Mouse (Mus musculus): Measurements from ENCODE around the gene Fblim1. TPM values are rescaled to one million over a fixed set of nuclear protein-coding genes. Genes with fewer than 3 reads are reported as not detected.

Fblim1 gene
- 94.6 and 108 TPM in 2 replicates for polyA plus RNA-seq (2014; fragmentation: Nextera tagmentation; extraction: Ambion mirVana)

GRCm38 (mm10) chr4:141605861-141606260, at the start of gene Fblim1:
Fblim1 (minus strand) TSS chr4:141606096.
- Histone ChIP-seq H3K36me3 (ENCODE audit: control insufficient read depth, insufficient read depth, low read length) (no peaks in the 10 kb centered on the region), H3K9ac (ENCODE audit: low read length) (no peak within 1 kb of the TSS), H3K4me2 (ENCODE audit: low read length) (no peak within 1 kb of the TSS), H3K27me3 (replicated peaks; ENCODE audit: control insufficient read depth, insufficient read depth, low read length) (no peaks in the 10 kb centered on the region), H3K9me3 (ENCODE audit: control insufficient read depth, low read length) (0 out of 2 replicates have a peak, but pooled peaks cover 3% of the 10 kb centered on the region), H3K4me1 (replicated peaks; ENCODE audit: control insufficient read depth, insufficient read depth, low read length) (peaks cover 18% of the 10 kb centered on the region), H3K27ac (ENCODE audit: low read depth) (peak within 1 kb of the TSS; percentile 17; the same call in 1 of the 2 replicates), H3K4me3 (ENCODE audit: low read depth, low read length) (no peak within 1 kb of the TSS)
- 75% methylated on average over 11 of the region's 11 CpGs for WGBS
- ATAC-seq (replicated peaks; ENCODE audit: low FRiP score, low TSS enrichment, low read depth) (no peak), DNase-seq (ENCODE audit: low spot score) (no peak)

GRCm38 (mm10) chr4:141654509-141654908, 48.6 kb upstream of the Fblim1 start:
- Histone ChIP-seq H3K27me3 (replicated peaks; ENCODE audit: control insufficient read depth, insufficient read depth, low read length) (no peaks in the 10 kb centered on the region), H3K9ac (ENCODE audit: low read length) (no peak overlapping the region), H3K4me3 (ENCODE audit: low read depth, low read length) (no peak overlapping the region), H3K9me3 (ENCODE audit: control insufficient read depth, low read length) (no peaks in the 10 kb centered on the region), H3K36me3 (ENCODE audit: control insufficient read depth, insufficient read depth, low read length) (peaks cover 24% of the 10 kb centered on the region), H3K27ac (ENCODE audit: low read depth) (no peak overlapping the region), H3K4me1 (replicated peaks; ENCODE audit: control insufficient read depth, insufficient read depth, low read length) (no peaks in the 10 kb centered on the region), H3K4me2 (ENCODE audit: low read length) (no peak overlapping the region)
- DNase-seq (ENCODE audit: low spot score) = no peak
- no peak for ATAC-seq (replicated peaks; ENCODE audit: low FRiP score, low TSS enrichment, low read depth)
- WGBS = 93% methylated on average over 6 of the region's 6 CpGs

GRCm38 (mm10) chr4:141653813-141654212, 47.9 kb upstream of the Fblim1 start:
- Histone ChIP-seq H3K4me1 (replicated peaks; ENCODE audit: control insufficient read depth, insufficient read depth, low read length) (no peaks in the 10 kb centered on the region), H3K9me3 (ENCODE audit: control insufficient read depth, low read length) (no peaks in the 10 kb centered on the region), H3K36me3 (ENCODE audit: control insufficient read depth, insufficient read depth, low read length) (peaks cover 24% of the 10 kb centered on the region), H3K9ac (ENCODE audit: low read length) (no peak overlapping the region), H3K27me3 (replicated peaks; ENCODE audit: control insufficient read depth, insufficient read depth, low read length) (no peaks in the 10 kb centered on the region), H3K27ac (ENCODE audit: low read depth) (no peak overlapping the region), H3K4me3 (ENCODE audit: low read depth, low read length) (no peak overlapping the region), H3K4me2 (ENCODE audit: low read length) (no peak overlapping the region)
- WGBS = 88% methylated on average over 13 of the region's 13 CpGs
- DNase-seq (ENCODE audit: low spot score) (no peak), ATAC-seq (replicated peaks; ENCODE audit: low FRiP score, low TSS enrichment, low read depth) (no peak)

GRCm38 (mm10) chr4:141653044-141653443, 47.1 kb upstream of the Fblim1 start:
- no peaks in the 10 kb centered on the region for H3K27me3 ChIP-seq (replicated peaks; ENCODE audit: control insufficient read depth, insufficient read depth, low read length)

GRCm38 (mm10) chr4:141651944-141652343, 46.0 kb upstream of the Fblim1 start:
- H3K9ac ChIP-seq (ENCODE audit: low read length) = no peak overlapping the region
- H3K4me3 ChIP-seq (ENCODE audit: low read depth, low read length) = no peak overlapping the region
- no peak overlapping the region for H3K4me2 ChIP-seq (ENCODE audit: low read length)
- DNase-seq (ENCODE audit: low spot score) (no peak), ATAC-seq (replicated peaks; ENCODE audit: low FRiP score, low TSS enrichment, low read depth) (no peak)
- no peaks in the 10 kb centered on the region for H3K9me3 ChIP-seq (ENCODE audit: control insufficient read depth, low read length)
- H3K36me3 ChIP-seq (ENCODE audit: control insufficient read depth, insufficient read depth, low read length) = peaks cover 17% of the 10 kb centered on the region
- H3K27ac ChIP-seq (ENCODE audit: low read depth) = no peak overlapping the region
- H3K4me1 ChIP-seq (replicated peaks; ENCODE audit: control insufficient read depth, insufficient read depth, low read length) = no peaks in the 10 kb centered on the region
- WGBS = 90% methylated on average over 10 of the region's 10 CpGs
- H3K27me3 ChIP-seq (replicated peaks; ENCODE audit: control insufficient read depth, insufficient read depth, low read length) = no peaks in the 10 kb centered on the region

More at GRCm38 (mm10) chr4:141653044-141653443, 47.1 kb upstream of the Fblim1 start:
- no peak overlapping the region for H3K4me3 ChIP-seq (ENCODE audit: low read depth, low read length)
- no peaks in the 10 kb centered on the region for H3K4me1 ChIP-seq (replicated peaks; ENCODE audit: control insufficient read depth, insufficient read depth, low read length)
- WGBS = 90% methylated on average over 8 of the region's 8 CpGs
- H3K9me3 ChIP-seq (ENCODE audit: control insufficient read depth, low read length) = no peaks in the 10 kb centered on the region
- DNase-seq (ENCODE audit: low spot score) (no peak), ATAC-seq (replicated peaks; ENCODE audit: low FRiP score, low TSS enrichment, low read depth) (no peak)
- H3K36me3 ChIP-seq (ENCODE audit: control insufficient read depth, insufficient read depth, low read length) = peaks cover 24% of the 10 kb centered on the region
- no peak overlapping the region for H3K4me2 ChIP-seq (ENCODE audit: low read length)
- no peak overlapping the region for H3K27ac ChIP-seq (ENCODE audit: low read depth)
- H3K9ac ChIP-seq (ENCODE audit: low read length) = no peak overlapping the region

- no peaks in the 10 kb centered on the region for H3K9me3 ChIP-seq (ENCODE audit: control insufficient read depth, low read length)
- H3K4me2 ChIP-seq (ENCODE audit: low read length) = no peak overlapping the region
- H3K27ac ChIP-seq (ENCODE audit: low read depth) = no peak overlapping the region
- no peaks in the 10 kb centered on the region for H3K4me1 ChIP-seq (replicated peaks; ENCODE audit: control insufficient read depth, insufficient read depth, low read length)
- DNase-seq (ENCODE audit: low spot score) (no peak), ATAC-seq (replicated peaks; ENCODE audit: low FRiP score, low TSS enrichment, low read depth) (no peak)
- H3K36me3 ChIP-seq (ENCODE audit: control insufficient read depth, insufficient read depth, low read length) = peaks cover 16% of the 10 kb centered on the region
- H3K27me3 ChIP-seq (replicated peaks; ENCODE audit: control insufficient read depth, insufficient read depth, low read length) = no peaks in the 10 kb centered on the region
- 91% methylated on average over 6 of the region's 6 CpGs for WGBS
- no peak overlapping the region for H3K9ac ChIP-seq (ENCODE audit: low read length)
- H3K4me3 ChIP-seq (ENCODE audit: low read depth, low read length) = no peak overlapping the region
Observed at GRCm38 (mm10) chr4:141651286-141651685, 45.4 kb upstream of the Fblim1 start.

GRCm38 (mm10) chr4:141649244-141649643, 43.3 kb upstream of the Fblim1 start:
- Histone ChIP-seq H3K9ac (ENCODE audit: low read length) (no peak overlapping the region), H3K4me3 (ENCODE audit: low read depth, low read length) (no peak overlapping the region), H3K27ac (ENCODE audit: low read depth) (no peak overlapping the region), H3K4me1 (replicated peaks; ENCODE audit: control insufficient read depth, insufficient read depth, low read length) (no peaks in the 10 kb centered on the region), H3K9me3 (ENCODE audit: control insufficient read depth, low read length) (no peaks in the 10 kb centered on the region), H3K36me3 (ENCODE audit: control insufficient read depth, insufficient read depth, low read length) (peaks cover 16% of the 10 kb centered on the region), H3K4me2 (ENCODE audit: low read length) (no peak overlapping the region), H3K27me3 (replicated peaks; ENCODE audit: control insufficient read depth, insufficient read depth, low read length) (no peaks in the 10 kb centered on the region)
- DNase-seq (ENCODE audit: low spot score) = no peak
- WGBS = 78% methylated on average over 6 of the region's 6 CpGs
- no peak for ATAC-seq (replicated peaks; ENCODE audit: low FRiP score, low TSS enrichment, low read depth)

- Histone ChIP-seq H3K4me3 (ENCODE audit: low read depth, low read length) (no peak overlapping the region), H3K9me3 (ENCODE audit: control insufficient read depth, low read length) (no peaks in the 10 kb centered on the region), H3K27ac (ENCODE audit: low read depth) (no peak overlapping the region), H3K9ac (ENCODE audit: low read length) (no peak overlapping the region), H3K4me1 (replicated peaks; ENCODE audit: control insufficient read depth, insufficient read depth, low read length) (peaks cover 6% of the 10 kb centered on the region; the same call in 1 of the 2 replicates), H3K4me2 (ENCODE audit: low read length) (no peak overlapping the region), H3K36me3 (ENCODE audit: control insufficient read depth, insufficient read depth, low read length) (peaks cover 12% of the 10 kb centered on the region), H3K27me3 (replicated peaks; ENCODE audit: control insufficient read depth, insufficient read depth, low read length) (no peaks in the 10 kb centered on the region)
- WGBS = 94% methylated on average over 5 of the region's 5 CpGs
- no peak for ATAC-seq (replicated peaks; ENCODE audit: low FRiP score, low TSS enrichment, low read depth)
- DNase-seq (ENCODE audit: low spot score) = no peak
Observed at GRCm38 (mm10) chr4:141648262-141648661, 42.4 kb upstream of the Fblim1 start.

GRCm38 (mm10) chr4:141647187-141647586, 41.3 kb upstream of the Fblim1 start:
- H3K27ac ChIP-seq (ENCODE audit: low read depth) = no peak overlapping the region
- peaks cover 6% of the 10 kb centered on the region; the same call in 1 of the 2 replicates for H3K4me1 ChIP-seq (replicated peaks; ENCODE audit: control insufficient read depth, insufficient read depth, low read length)
- no peak for DNase-seq (ENCODE audit: low spot score)
- peaks cover 16% of the 10 kb centered on the region for H3K36me3 ChIP-seq (ENCODE audit: control insufficient read depth, insufficient read depth, low read length)
- ATAC-seq (replicated peaks; ENCODE audit: low FRiP score, low TSS enrichment, low read depth) = no peak
- no peak overlapping the region for H3K4me2 ChIP-seq (ENCODE audit: low read length)
- H3K27me3 ChIP-seq (replicated peaks; ENCODE audit: control insufficient read depth, insufficient read depth, low read length) = no peaks in the 10 kb centered on the region
- WGBS = 91% methylated on average over 3 of the region's 3 CpGs
- no peak overlapping the region for H3K9ac ChIP-seq (ENCODE audit: low read length)
- no peaks in the 10 kb centered on the region for H3K9me3 ChIP-seq (ENCODE audit: control insufficient read depth, low read length)
- H3K4me3 ChIP-seq (ENCODE audit: low read depth, low read length) = no peak overlapping the region
